Mouse (Mus musculus): ENCODE results near the gene Ablim1.

Ablim1 gene

GRCm38 (mm10) chr19:57222657-57223056 is 92.1 kb downstream of the Ablim1 start:
- no peak for DNase-seq (ENCODE audit: low read depth, low spot score)

GRCm38 (mm10) chr19:57221684-57222235 is 93.0 kb downstream of the Ablim1 start:
- no peak for DNase-seq (ENCODE audit: low read depth, low spot score)

- no peak for DNase-seq (ENCODE audit: low read depth, low spot score)
These were observed 95.0 kb downstream of the Ablim1 start for GRCm38 (mm10) chr19:57219758-57220157.

- DNase-seq (ENCODE audit: low read depth, low spot score) = no peak
These were observed 97.6 kb downstream of the Ablim1 start for GRCm38 (mm10) chr19:57217161-57217560.

- DNase-seq (ENCODE audit: low read depth, low spot score) = no peak
These were observed 99.2 kb downstream of the Ablim1 start for GRCm38 (mm10) chr19:57215527-57215926.

- no peak for DNase-seq (ENCODE audit: low read depth, low spot score)
These were observed 102.3 kb downstream of the Ablim1 start for GRCm38 (mm10) chr19:57212406-57212805.

GRCm38 (mm10) chr19:57211444-57212111 is 103.1 kb downstream of the Ablim1 start:
- peak; percentile 73 for DNase-seq (ENCODE audit: low read depth, low spot score)

- DNase-seq (ENCODE audit: low read depth, low spot score) = no peak
These were observed 103.8 kb downstream of the Ablim1 start for GRCm38 (mm10) chr19:57210924-57211323.

GRCm38 (mm10) chr19:57204101-57204500 is 110.6 kb downstream of the Ablim1 start:
- DNase-seq (ENCODE audit: low read depth, low spot score) = no peak

GRCm38 (mm10) chr19:57202554-57202953 is 112.2 kb downstream of the Ablim1 start:
- DNase-seq (ENCODE audit: low read depth, low spot score) = no peak

GRCm38 (mm10) chr19:57201090-57201483 is 113.6 kb downstream of the Ablim1 start:
- no peak for DNase-seq (ENCODE audit: low read depth, low spot score)

- no peak for DNase-seq (ENCODE audit: low read depth, low spot score)
These were observed 114.1 kb downstream of the Ablim1 start for GRCm38 (mm10) chr19:57200477-57201089.

- DNase-seq (ENCODE audit: low read depth, low spot score) = no peak
These were observed 115.4 kb downstream of the Ablim1 start for GRCm38 (mm10) chr19:57199361-57199760.

- DNase-seq (ENCODE audit: low read depth, low spot score) = no peak
These were observed 116.2 kb downstream of the Ablim1 start for GRCm38 (mm10) chr19:57198531-57198930.

GRCm38 (mm10) chr19:57198029-57198428 is 116.7 kb downstream of the Ablim1 start:
- no peak for DNase-seq (ENCODE audit: low read depth, low spot score)

GRCm38 (mm10) chr19:57197043-57197817 is 117.5 kb downstream of the Ablim1 start:
- DNase-seq (ENCODE audit: low read depth, low spot score) = no peak

GRCm38 (mm10) chr19:57196616-57197015 is 118.1 kb downstream of the Ablim1 start:
- DNase-seq (ENCODE audit: low read depth, low spot score) = no peak

GRCm38 (mm10) chr19:57195169-57195930 is 119.4 kb downstream of the Ablim1 start:
- DNase-seq (ENCODE audit: low read depth, low spot score) = no peak

GRCm38 (mm10) chr19:57193958-57194357 is 120.8 kb downstream of the Ablim1 start:
- DNase-seq (ENCODE audit: low read depth, low spot score) = no peak

GRCm38 (mm10) chr19:57193382-57193781 is 121.3 kb downstream of the Ablim1 start:
- no peak for DNase-seq (ENCODE audit: low read depth, low spot score)

- no peak for DNase-seq (ENCODE audit: low read depth, low spot score)
These were observed 123.6 kb downstream of the Ablim1 start for GRCm38 (mm10) chr19:57191109-57191508.

- no peak for DNase-seq (ENCODE audit: low read depth, low spot score)
These were observed 125.3 kb downstream of the Ablim1 start for GRCm38 (mm10) chr19:57189427-57189826.

All from brain, embryonic 18.5 days (tissue).